Mouse (Mus musculus) intestine, embryonic 15.5 days (tissue): Measurements from ENCODE around the gene Palmd. TPM values are rescaled to one million over a fixed set of nuclear protein-coding genes. Genes with fewer than 3 reads are reported as not detected.

Experiments
- ATAC-seq: fragments of 200-750 bp; cut with Nextera tagmentation; 2 replicates; pipeline ENCODE4 v1.8.0; 2017; ENCODE audit warnings: moderate TSS enrichment, moderate library complexity
- H3K27ac ChIP-seq: fragments of 300-500 bp; sonication (generic); 2 replicates; pipeline ENCODE4 v1.5.1; 2015; ENCODE audit warnings: mild to moderate bottlenecking, inconsistent platforms
- H3K27me3 ChIP-seq: fragments of 300-500 bp; sonication (generic); replicated peaks from 2 replicates; pipeline ENCODE4 v1.6.1; 2015; ENCODE audit warnings: inconsistent platforms
- H3K36me3 ChIP-seq: fragments of 300-500 bp; sonication (generic); 2 replicates; pipeline ENCODE4 v1.6.1; 2015; ENCODE audit warnings: inconsistent platforms
- H3K4me1 ChIP-seq: fragments of 300-500 bp; sonication (generic); replicated peaks from 2 replicates; pipeline ENCODE4 v1.6.1; 2015; ENCODE audit warnings: inconsistent platforms
- H3K4me2 ChIP-seq: fragments of 300-500 bp; sonication (generic); replicated peaks from 2 replicates; pipeline ENCODE4 v1.6.1; 2015; ENCODE audit warnings: mild to moderate bottlenecking, inconsistent platforms
- H3K4me3 ChIP-seq: fragments of 300-500 bp; sonication (generic); replicated peaks from 2 replicates; pipeline ENCODE4 v1.5.1; 2015; ENCODE audit warnings: inconsistent platforms
- H3K9ac ChIP-seq: fragments of 300-500 bp; sonication (generic); 2 replicates; pipeline ENCODE4 v1.6.1; 2015; ENCODE audit warnings: inconsistent platforms
- H3K9me3 ChIP-seq: fragments of 300-500 bp; sonication (generic); 2 replicates; pipeline ENCODE4 v1.6.1; 2016; ENCODE audit warnings: inconsistent platforms
- WGBS: fragments of 180-500 bp; shearing (Covaris S2); methylation state at CpG from one replicate; pipeline ENCODE4 v1.1.7; 2015; 5-methylcytosine and 5-hydroxymethylcytosine counted together
- polyA plus RNA-seq: library from polyadenylated mRNA; unstranded; fragments of >200 nt; fragmentation: Nextera tagmentation; extraction: Ambion mirVana; gene quantifications from 2 replicates; pipeline ENCODE4 v1.2.1, GENCODE M21; 2015

Palmd gene
- 2.9 and 3.2 TPM in 2 replicates for polyA plus RNA-seq

DNA sequence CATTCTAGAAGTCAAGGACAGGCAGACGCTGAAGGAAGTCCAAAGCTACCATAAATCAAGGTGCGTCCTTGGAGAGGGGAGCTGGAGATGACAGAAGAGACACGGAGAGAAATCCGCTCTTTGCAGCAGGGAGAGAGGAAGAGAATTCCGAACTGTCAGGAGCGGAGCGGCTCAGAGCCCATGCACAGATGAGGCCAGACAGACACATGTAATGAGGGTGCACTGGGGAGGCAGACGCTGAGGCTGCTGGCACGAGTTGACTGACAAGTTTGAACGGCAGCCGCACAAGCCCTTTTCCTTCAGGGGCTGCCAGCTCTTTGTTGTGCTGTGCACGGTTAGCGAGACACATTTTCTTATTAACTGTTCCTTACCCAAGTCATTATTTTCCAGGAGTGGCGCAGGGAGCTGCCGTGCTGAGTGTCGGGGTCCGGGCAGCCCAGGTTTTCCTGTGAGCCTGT, at the start of gene Palmd:
TSS of gene Palmd (minus strand) at position 448 of the 458 bp plus-strand sequence.
- H3K4me1 ChIP-seq: 0 out of 2 replicates have a peak, but pooled peaks cover 5% of the 10 kb centered on the region
- H3K4me2 ChIP-seq: peak within 1 kb of the TSS; percentile 75
- WGBS: 1% methylated on average over 17 of the region's 17 CpGs
- ATAC-seq: peak; percentile 76
- peak within 1 kb of the TSS; percentile 36 for H3K9ac ChIP-seq
- H3K27ac ChIP-seq: no peak within 1 kb of the TSS
- H3K36me3 ChIP-seq: no peaks in the 10 kb centered on the region
- peak within 1 kb of the TSS; percentile 36 for H3K4me3 ChIP-seq
- H3K27me3 ChIP-seq: no peaks in the 10 kb centered on the region
- H3K9me3 ChIP-seq: no peaks in the 10 kb centered on the region

DNA sequence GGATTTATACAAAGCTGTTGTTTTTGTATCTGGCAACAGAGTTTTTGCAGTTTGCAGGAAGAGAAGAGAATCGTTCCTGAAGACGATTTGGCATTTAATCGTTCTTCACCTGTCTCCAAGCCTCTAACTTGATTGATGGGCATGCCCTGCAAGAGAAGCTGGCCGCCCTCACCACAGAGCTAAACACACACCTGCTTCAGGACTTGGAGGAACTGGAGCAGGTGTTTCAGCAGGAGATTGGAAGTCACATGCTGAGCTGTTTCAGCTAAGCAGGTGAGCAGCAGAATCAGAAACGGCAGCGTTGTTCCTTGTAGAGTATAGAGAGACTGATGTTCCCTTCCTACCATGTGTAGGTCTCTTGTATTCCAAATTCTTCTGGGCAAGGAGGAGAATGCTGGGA, 41.4 kb upstream of the Palmd start:
- H3K27me3 ChIP-seq: no peaks in the 10 kb centered on the region

DNA sequence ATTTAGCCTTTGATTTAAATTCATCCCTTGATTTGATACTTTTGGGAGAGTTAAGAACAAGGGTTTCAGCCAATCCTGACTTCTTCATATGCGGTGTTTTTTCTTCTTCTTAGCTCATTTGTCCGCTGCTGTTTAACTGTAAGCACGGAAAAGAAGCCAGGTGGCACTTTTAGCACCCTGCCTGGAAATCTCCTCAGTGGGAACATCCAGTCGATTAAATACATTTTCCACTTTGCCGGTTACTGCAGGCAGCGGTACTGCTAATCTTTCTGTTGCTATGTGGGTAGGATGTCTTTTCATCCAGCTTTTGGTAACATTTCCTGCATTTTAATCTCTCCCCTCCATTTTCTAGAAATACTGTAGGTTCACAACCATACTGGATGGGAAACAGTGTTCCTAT, 38.6 kb upstream of the Palmd start:
- 75% methylated on average over 6 of the region's 6 CpGs for WGBS

More for the DNA sequence above, 41.4 kb upstream of the Palmd start:
- H3K9ac ChIP-seq: no peak overlapping the region
- H3K4me3 ChIP-seq: no peak overlapping the region
- no peak overlapping the region for H3K27ac ChIP-seq
- no peaks in the 10 kb centered on the region for H3K36me3 ChIP-seq
- no peaks in the 10 kb centered on the region for H3K9me3 ChIP-seq
- no peaks in the 10 kb centered on the region for H3K4me1 ChIP-seq
- ATAC-seq: no peak
- WGBS: 62% methylated on average over 6 of the region's 6 CpGs
- no peak overlapping the region for H3K4me2 ChIP-seq

DNA sequence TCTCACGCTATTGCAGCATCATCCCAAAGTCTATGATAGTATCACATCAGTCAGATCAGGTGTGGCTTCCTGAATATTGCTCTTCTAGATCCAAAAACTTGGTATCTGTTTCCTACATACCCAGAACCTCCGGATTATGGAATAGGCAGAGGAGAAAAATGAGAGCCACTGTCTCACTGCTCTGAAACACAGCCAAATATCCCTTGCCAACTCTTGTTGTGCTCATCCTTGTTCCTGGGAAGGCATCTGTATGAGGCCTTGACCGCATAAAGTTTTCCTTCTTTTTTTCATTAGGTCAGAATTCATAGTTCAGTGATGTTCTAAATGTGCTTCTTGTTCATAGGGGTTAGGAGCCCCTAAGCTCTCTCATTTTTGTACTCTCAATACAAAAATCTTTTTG, 37.8 kb upstream of the Palmd start:
- no peaks in the 10 kb centered on the region for H3K9me3 ChIP-seq
- H3K36me3 ChIP-seq: no peaks in the 10 kb centered on the region
- no peak for ATAC-seq
- no peaks in the 10 kb centered on the region for H3K27me3 ChIP-seq
- H3K9ac ChIP-seq: no peak overlapping the region
- 89% methylated on average over 3 of the region's 3 CpGs for WGBS
- no peak overlapping the region for H3K4me3 ChIP-seq
- no peak overlapping the region for H3K27ac ChIP-seq
- H3K4me1 ChIP-seq: no peaks in the 10 kb centered on the region
- no peak overlapping the region for H3K4me2 ChIP-seq

More for the DNA sequence above, 38.6 kb upstream of the Palmd start:
- Histone ChIP-seq H3K27ac (no peak overlapping the region), H3K9ac (no peak overlapping the region), H3K4me3 (no peak overlapping the region), H3K27me3 (no peaks in the 10 kb centered on the region), H3K9me3 (no peaks in the 10 kb centered on the region), H3K4me2 (no peak overlapping the region), H3K36me3 (no peaks in the 10 kb centered on the region), H3K4me1 (no peaks in the 10 kb centered on the region)
- no peak for ATAC-seq

DNA sequence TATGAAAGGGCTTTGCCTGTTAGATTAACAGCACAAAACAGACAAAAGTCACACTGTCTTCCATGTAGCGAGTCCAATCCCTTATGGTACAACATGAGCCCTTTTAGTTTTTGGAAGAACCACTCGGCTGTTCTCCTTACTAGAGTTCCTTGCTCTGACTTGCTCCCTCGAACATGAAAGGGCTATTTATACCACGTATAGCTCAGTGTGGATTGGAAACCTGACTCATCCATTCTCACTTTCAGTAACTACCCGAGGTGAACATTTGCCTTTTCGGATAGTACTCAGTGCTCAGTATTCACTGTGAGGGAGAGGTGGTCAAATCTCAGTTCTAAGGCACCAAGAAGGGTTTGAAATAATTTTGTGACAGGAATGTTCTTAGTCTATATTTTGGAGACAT, 34.6 kb upstream of the Palmd start:
- H3K4me1 ChIP-seq: no peaks in the 10 kb centered on the region
- H3K9me3 ChIP-seq: no peaks in the 10 kb centered on the region
- no peak overlapping the region for H3K27ac ChIP-seq
- H3K36me3 ChIP-seq: no peaks in the 10 kb centered on the region
- no peaks in the 10 kb centered on the region for H3K27me3 ChIP-seq
- H3K4me3 ChIP-seq: no peak overlapping the region
- H3K9ac ChIP-seq: no peak overlapping the region
- no peak overlapping the region for H3K4me2 ChIP-seq
- 77% methylated on average over 6 of the region's 6 CpGs for WGBS
- no peak for ATAC-seq

DNA sequence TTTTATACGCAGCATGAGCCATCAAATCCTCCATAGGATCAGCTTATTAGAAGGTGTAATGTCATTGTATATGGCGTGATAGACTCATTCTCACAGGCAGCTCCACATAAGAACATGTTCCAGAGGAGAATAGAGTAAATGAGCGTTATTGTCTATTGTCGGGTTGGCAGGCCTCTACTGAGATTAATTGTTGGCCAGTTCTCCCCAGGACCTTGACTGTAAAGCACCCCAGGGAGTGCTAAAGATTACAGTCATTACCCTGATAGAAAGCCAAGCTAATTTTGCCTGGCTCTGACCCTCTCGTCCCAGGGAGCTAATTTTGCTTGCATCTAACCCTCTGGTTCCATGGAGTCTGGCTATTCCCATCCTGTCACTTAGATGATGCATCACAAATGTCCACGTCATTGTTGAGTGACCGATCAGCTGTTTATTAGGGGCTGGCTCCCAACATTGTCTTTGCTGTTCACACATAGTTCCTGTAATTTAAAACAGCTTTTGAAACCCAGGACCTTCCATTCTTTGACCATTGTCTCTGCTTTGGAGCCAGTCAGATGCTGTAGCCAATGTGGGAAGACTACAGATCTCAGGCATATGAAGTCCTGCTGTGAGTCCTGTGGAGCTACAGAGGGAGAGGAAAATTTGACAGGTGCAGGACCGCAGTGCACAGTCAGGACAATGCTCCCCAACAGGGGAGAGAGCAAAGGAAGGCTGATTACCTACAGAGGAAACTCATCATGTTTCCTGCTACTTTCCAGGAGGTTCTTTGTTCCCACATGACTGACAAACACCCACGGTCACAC, 33.1 kb upstream of the Palmd start:
- Histone ChIP-seq H3K4me1 (no peaks in the 10 kb centered on the region), H3K27ac (no peak overlapping the region), H3K9me3 (no peaks in the 10 kb centered on the region), H3K4me3 (no peak overlapping the region), H3K27me3 (no peaks in the 10 kb centered on the region), H3K9ac (no peak overlapping the region), H3K4me2 (no peak overlapping the region), H3K36me3 (no peaks in the 10 kb centered on the region)
- WGBS: 63% methylated on average over 9 of the region's 9 CpGs
- no peak for ATAC-seq

DNA sequence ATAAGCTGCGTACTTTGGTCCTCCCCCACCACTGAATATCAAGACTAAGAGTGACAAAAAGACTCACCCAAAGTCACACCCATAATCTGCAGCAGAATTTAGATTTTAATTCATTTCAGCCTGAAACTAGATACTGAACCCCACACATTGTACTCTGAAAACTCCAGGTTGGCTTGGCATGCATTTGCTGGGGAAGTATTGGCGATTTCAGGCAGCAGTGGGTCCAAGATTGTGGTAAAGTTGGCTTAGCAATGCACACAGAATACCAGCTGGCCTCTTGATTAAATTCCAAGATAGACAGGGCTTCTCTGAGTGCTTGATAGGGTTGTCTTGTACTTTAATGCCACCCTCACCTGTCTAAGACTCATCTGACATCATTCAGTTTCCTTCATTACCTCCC, 24.2 kb upstream of the Palmd start:
- Histone ChIP-seq H3K4me3 (no peak overlapping the region), H3K4me2 (no peak overlapping the region), H3K27me3 (no peaks in the 10 kb centered on the region), H3K4me1 (no peaks in the 10 kb centered on the region), H3K9me3 (no peaks in the 10 kb centered on the region), H3K9ac (no peak overlapping the region), H3K27ac (no peak overlapping the region), H3K36me3 (no peaks in the 10 kb centered on the region)
- 78% methylated on average over 2 of the region's 2 CpGs for WGBS
- no peak for ATAC-seq

DNA sequence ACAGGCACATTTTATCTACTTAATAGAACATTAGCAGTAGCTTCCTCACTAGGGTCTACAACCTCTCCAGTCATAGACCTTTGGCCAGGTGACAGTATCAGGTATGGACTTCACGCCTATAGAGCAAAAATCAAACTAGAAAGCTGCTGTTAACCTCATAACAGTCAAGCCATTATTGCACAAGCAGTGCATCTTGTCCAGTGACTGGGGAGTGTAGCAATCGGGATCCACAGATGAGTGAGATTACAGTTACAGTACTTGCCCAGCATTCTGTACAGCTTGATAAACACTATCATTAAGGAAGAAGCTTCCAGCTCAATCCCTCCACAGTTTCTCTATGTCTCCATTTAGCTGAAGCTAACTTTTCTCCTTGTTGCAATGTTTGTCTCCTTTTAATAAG, 22.4 kb upstream of the Palmd start:
- WGBS: 85% methylated on average over 2 of the region's 2 CpGs
- no peak overlapping the region for H3K9ac ChIP-seq
- no peak overlapping the region for H3K4me3 ChIP-seq
- H3K9me3 ChIP-seq: no peaks in the 10 kb centered on the region
- H3K4me1 ChIP-seq: no peaks in the 10 kb centered on the region
- H3K27ac ChIP-seq: no peak overlapping the region
- no peaks in the 10 kb centered on the region for H3K27me3 ChIP-seq
- no peak overlapping the region for H3K4me2 ChIP-seq
- no peak for ATAC-seq
- no peaks in the 10 kb centered on the region for H3K36me3 ChIP-seq

DNA sequence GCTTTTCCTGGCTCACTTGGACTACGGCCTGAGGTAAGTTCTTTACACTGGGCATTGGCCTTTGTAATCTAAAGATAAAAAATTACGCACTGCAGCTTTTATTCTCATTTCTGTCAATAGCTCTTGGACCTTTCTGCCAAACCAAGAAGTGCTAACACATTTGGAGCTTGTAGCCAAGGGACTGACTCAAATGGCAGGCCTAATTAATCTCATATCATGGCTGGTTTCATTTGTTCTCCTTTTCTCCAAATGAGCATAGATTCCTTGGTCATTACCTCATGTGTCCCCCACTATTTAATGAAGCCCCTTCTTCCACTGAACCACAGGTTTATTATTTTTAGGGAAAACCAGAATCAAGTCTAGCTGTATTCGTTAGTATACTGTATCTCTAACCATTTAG, 19.4 kb upstream of the Palmd start:
- H3K9me3 ChIP-seq: no peaks in the 10 kb centered on the region
- no peaks in the 10 kb centered on the region for H3K36me3 ChIP-seq
- no peaks in the 10 kb centered on the region for H3K27me3 ChIP-seq
- H3K9ac ChIP-seq: no peak overlapping the region
- H3K27ac ChIP-seq: no peak overlapping the region
- no peak for ATAC-seq
- 84% methylated on average over 3 of the region's 3 CpGs for WGBS
- H3K4me3 ChIP-seq: no peak overlapping the region
- H3K4me1 ChIP-seq: no peaks in the 10 kb centered on the region
- H3K4me2 ChIP-seq: no peak overlapping the region

DNA sequence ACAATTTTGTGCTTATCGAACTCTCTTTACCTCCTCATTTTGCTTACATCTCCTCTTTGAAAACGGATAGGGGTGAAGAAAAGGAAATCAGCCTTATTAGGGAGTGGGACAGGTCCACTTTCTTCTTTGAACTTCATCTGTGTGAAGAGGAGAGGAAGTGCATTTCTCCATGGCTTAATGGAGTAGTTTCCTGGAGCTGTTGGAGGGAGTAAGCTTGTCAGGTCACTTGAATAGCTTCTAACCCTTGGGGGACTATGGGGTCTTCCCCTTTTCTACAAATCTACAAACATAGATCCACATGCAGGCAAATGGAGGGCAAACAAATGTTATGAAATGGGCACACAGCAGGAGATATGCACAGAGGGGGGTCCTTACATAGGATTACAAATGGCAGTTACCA, 17.7 kb upstream of the Palmd start:
- H3K9ac ChIP-seq: no peak overlapping the region
- no peak for ATAC-seq
- H3K27me3 ChIP-seq: no peaks in the 10 kb centered on the region
- no peak overlapping the region for H3K4me2 ChIP-seq
- H3K4me1 ChIP-seq: no peaks in the 10 kb centered on the region
- H3K4me3 ChIP-seq: no peak overlapping the region
- WGBS: 53% methylated on average over 2 of the region's 2 CpGs
- no peaks in the 10 kb centered on the region for H3K36me3 ChIP-seq
- no peak overlapping the region for H3K27ac ChIP-seq
- H3K9me3 ChIP-seq: no peaks in the 10 kb centered on the region

DNA sequence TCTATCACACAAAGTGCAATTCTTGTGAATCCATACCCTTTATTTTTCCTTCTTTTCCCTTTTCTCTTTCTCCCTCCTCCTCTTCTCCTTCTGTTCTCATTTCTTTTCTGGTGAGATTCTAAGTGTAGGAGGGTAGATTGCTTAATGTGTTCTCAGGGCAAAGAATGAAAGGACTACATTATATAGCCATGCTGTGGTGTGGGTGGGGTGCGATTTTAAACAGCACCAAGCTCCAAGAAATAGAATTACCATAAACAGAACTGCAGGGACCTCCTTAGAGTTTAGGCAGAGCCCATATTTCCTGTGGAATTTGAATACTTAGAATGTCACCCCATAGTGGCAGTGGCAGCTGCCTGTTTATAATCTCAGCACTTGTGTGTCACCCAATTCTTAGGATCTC, 17.0 kb upstream of the Palmd start:
- no peak for ATAC-seq
- Histone ChIP-seq H3K36me3 (no peaks in the 10 kb centered on the region), H3K9me3 (no peaks in the 10 kb centered on the region), H3K4me3 (no peak overlapping the region), H3K4me1 (no peaks in the 10 kb centered on the region), H3K4me2 (no peak overlapping the region), H3K27me3 (no peaks in the 10 kb centered on the region), H3K27ac (no peak overlapping the region), H3K9ac (no peak overlapping the region)
- WGBS: 66% methylated on average over 1 of the region's 1 CpGs

DNA sequence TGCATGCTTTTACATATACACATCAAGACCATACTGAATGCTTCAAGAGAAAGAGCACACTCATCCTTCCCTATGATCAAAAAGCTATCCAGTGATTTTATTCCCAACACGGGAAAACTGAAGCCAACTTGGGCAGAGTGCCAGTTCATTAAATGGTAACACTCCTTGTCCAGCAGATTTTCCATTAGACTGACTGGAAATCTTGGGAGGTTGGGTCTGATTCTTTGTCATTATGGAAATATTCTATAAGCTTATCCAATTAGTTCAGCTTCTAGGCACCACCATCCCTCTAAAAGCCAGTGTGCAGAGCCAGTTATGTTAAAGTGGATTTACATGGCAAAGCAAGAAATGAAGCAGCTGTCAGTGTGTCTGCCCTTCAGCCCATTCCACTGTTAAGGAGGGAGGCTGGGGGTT, 16.3 kb upstream of the Palmd start:
- ATAC-seq: no peak
- no peaks in the 10 kb centered on the region for H3K4me1 ChIP-seq
- H3K9ac ChIP-seq: no peak overlapping the region
- no peak overlapping the region for H3K4me2 ChIP-seq
- no peak overlapping the region for H3K27ac ChIP-seq
- H3K36me3 ChIP-seq: no peaks in the 10 kb centered on the region
- H3K27me3 ChIP-seq: no peaks in the 10 kb centered on the region
- H3K4me3 ChIP-seq: no peak overlapping the region
- H3K9me3 ChIP-seq: no peaks in the 10 kb centered on the region
- WGBS: 44% methylated on average over 1 of the region's 1 CpGs
